Mouse (Mus musculus): ENCODE measurements at regions not wholly inside any gene's neighbourhood (a gene's known extent, or its start where the extent isn't known, plus 50 kb on each side); places are given as distances from the start of the nearest gene placed in this dataset.

- DNase-seq = no peak
Measured at GRCm38 (mm10) chr11:19073265-19073664, 54.5 kb upstream of the Meis1 start.

DNA sequence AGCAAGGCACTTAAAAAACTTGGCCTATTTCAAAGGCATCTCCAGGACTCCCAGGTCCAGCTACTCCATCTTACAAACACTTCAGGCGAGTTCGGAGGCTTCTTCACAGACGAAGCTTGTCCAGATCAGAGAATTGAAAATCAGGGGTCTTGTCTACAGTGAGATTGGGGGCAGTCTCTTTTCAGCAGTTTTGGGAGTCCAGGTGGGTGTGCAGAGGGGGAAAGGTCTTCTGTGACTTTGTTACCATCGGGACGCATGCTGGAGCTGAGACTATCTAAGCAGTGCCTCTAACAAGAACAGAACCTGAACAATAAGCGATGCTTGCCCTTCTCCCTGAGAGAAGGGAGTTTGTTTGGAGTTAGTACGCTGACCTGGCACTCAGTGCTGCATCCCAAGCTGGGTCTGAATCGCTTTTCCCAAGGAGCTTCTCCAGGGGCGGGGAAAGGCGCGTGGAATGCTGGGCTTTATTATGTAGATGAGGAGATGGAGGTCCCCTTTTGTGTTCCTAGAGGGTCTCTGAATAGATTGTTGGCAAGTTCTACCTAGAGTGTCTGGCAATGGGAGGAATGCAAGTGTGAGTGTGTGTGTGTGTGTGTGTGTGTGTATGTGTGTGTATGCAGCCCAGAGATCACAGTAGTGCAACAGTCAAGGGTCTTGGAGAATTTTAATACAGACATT lies 55.2 kb upstream of the Meis1 start:
- DNase-seq = no peak

- no peak for DNase-seq
Measured at GRCm38 (mm10) chr11:19091101-19091857, 72.5 kb upstream of the Meis1 start.

- DNase-seq = no peak
Measured at GRCm38 (mm10) chr11:19092967-19093745, 74.4 kb upstream of the Meis1 start.

DNA sequence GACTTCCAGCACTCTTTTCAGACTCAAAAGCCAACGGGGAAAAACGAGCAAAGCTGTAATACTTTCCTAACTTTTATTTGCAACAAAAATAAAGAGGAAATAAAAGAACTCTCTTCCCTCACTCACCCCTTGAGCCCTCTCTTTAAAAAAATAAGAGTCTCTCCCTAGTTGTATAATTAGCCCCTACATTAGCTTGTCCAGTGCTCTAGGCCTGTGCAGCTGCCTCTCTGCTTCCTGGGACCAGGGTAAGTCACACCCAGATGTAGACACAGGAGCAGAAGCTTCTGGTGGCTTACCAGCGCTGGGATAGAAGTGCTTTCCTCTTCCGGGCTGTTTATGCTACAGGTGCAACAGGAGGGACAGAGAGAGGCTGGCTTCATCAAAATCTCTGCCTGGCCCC lies 75.0 kb upstream of the Meis1 start:
- no peak for DNase-seq

- DNase-seq = no peak
Measured at GRCm38 (mm10) chr11:19094183-19094582, 75.4 kb upstream of the Meis1 start.

DNA sequence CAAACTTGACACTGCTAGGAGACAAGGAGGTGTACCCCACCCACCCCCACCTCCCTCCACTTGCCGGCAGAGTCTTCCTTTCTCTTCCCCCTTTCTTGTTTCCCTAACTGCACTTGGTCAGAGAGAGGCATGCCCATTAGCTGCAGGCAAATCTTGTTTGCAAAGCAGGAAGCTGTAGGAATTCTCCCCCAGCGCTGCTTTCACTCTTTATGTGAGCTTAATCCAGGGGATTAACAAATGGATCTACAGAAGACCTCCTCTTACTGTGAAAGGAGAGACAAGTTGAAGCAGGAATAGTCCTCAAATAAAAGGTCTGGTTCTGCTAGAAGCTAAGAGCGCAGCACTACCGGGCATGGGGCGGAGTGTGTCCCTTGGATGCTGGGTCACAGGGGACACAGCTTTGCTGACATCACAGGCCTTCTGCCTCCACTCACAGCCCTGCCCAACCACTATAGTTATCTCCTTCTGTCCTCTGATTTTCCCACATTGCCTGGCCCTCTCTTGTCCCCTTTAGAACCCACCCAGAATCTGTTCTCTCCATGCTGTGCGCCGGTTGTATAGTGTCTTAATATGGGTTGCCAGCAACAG lies 84.3 kb upstream of the Meis1 start:
- DNase-seq = no peak

- DNase-seq = no peak
Measured at GRCm38 (mm10) chr11:19107180-19107579, 88.4 kb upstream of the Meis1 start.

DNA sequence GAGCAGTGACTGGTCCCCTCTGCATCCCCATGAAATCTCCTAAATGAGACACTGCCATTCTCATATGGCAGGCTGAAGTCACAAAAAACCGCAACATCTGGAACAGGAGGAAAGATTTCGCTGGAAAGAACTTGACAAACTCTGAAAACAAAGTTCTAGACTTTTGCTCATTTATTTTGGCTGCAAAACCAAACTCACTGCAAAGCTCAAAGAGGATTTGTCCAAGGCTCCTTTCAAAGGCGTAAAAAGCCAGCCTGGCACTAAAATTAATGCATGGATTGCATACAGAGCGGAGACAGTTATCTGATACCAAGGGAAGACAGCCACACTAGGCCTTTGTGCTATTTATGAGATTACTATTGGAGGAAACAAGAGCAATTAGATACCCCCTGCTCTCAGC lies 90.3 kb upstream of the Meis1 start:
- no peak for DNase-seq

- DNase-seq = peak; percentile 82
Measured at GRCm38 (mm10) chr11:19111916-19112575, 93.3 kb upstream of the Meis1 start.

DNA sequence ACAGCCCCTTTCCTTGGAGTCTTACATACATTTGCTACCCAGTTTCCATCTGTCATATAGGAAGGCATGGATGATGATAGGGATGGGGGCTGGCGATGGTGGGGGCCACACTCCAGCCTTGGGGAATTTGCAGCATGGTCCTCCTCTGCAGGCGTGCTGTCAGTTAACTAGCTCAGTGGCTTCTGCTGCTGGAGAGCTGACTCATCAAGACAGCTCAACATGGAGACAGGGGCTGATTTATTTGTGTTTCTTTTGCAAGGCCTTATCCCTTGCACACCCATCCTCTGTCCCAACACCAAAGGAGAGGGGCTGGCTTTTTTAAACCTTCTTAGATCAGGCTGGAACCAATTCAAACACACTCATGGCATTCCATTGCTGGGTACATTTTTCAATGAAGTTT lies 98.3 kb upstream of the Meis1 start:
- DNase-seq = peak; percentile 52

DNA sequence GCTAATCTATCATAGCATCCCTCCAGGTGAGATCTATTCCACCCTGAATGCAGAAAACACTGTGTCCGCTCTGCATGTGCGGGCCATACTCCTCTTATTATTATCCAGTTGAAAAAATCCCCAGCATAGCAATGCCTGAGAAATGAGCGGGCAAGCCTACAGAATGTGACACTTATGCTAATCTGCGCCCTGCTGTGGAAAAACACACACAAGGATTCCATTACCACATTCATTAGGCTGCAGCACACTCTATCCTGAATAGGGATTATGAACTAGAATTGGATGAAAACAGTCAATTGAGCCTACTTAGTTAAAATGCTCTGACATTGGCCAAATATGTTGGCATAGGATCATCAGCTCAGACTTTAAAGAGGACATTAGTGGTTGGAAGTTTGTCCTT lies 99.5 kb upstream of the Meis1 start:
- DNase-seq = no peak

GRCm38 (mm10) chr11:19119927-19120827 lies 101.4 kb upstream of the Meis1 start:
- DNase-seq = no peak

DNA sequence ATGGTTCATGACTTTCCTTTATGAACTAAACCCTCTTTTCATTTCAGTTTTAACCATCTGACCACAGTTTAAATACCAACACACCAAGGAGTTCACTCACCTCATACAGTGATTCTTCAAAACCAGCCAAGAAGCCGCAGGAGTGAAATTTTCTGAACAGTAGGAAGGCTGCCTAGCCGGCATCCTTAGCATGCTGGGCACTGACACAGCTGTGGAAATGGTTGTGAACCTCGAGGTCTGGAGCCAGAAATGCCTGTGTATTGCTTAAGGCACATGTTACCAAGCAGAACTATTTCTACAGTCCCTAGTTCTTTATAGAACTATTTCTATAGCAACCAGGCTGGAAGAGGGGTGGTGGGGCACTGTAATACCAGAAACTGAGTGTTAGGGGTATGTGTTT lies 102.1 kb upstream of the Meis1 start:
- DNase-seq = no peak

DNA sequence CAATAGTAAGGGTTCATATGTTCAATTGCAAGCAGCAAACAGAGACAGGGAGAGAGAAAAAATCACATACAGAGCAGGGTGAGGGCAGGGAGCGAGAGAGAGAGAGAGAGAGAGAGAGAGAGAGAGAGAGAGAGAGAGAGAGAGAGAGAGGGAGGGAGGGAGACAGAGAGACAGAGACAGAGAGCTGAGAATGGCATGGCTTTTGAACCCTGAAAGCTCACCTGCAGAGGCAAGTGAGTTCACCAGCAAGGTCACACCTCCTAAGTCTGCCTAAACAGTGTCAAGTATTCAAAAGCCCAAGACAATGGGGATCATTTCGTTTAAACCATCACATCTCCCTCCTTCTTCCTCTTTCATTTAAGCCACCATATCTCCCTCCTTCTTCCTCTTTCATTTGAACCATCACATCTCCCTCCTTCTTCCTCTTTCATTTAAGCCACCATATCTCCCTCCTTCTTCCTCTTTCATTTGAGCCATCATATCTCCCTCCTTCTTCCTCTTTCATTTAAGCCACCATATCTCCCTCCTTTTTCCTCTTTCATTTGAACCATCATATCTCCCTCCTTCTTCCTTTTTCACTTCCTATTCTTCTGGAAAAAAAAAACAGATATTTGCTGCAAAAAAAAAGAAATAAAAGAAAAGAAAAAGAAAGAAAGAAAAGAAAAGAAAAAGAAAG lies 116.7 kb upstream of the Meis1 start:
- DNase-seq = no peak

DNA sequence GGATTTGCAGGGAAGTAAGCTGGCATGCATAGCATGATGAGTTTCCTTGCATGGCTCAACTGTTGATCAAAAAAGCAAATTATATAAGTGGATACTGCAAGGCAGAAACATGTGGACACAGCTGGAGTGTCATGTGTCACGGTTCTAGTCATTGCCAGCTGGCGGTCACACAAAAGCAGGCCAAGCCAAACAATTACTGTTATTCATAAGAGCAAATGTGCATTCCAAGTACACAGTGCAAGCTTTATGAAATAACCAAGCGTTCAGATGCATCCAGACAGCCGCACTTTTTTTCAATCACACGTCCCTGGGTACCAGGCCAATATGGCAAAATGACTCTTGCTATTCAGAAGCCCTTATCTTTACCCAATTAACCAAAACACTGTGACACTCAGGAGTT lies 119.6 kb upstream of the Meis1 start:
- no peak for DNase-seq

GRCm38 (mm10) chr11:19138831-19139230 lies 120.0 kb upstream of the Meis1 start:
- DNase-seq = no peak

DNA sequence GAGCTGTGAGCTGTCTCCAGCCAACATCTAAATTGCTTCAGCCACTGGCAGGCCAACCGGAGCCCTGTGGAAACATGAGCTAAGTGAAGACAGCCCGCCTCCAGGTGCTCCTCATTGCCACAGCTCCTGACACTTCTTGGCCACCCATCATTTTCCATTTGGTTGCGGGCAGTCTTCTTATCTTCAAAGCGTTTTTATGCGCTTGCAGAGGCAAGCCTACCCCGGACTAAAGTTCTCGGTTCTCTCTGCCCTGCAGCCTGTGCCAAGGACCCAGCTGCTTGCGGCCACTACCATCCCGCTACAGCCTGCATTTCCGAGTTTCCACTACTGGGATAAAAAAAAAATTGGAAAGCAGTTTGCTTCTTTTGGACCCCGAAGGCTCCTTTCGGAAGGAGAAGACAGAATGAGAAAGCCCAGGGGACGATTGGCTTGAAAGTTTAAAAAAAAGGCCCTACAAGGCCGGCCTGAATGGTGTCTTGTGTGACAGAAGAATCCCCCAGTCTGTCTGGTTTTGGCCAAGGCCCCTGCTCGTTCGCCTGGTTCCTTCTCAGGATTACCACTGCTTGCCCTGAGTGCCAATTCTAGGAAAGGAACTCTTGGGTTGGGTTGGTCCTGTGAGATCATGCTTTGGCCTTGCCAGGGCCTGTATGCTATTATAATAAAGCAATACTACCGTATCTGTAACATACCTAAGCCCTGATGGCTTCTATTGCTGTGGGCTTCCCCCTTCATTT lies 124.6 kb upstream of the Meis1 start:
- DNase-seq = no peak

GRCm38 (mm10) chr11:19144506-19144905 lies 125.7 kb upstream of the Meis1 start:
- no peak for DNase-seq

GRCm38 (mm10) chr11:19145263-19145662 lies 126.5 kb upstream of the Meis1 start:
- DNase-seq = no peak

Data from adrenal gland, adult 8-10 months (tissue).